Comparison of ENCODE assay signal across 15 mouse cellular contexts in genomic region chr5:127885566-127886505, GRCm38 (mm10).
DNase-seq lines count a peak whose midpoint lies in the region; ATAC-seq lines count a peak whose summit lies in the region.
"Had no signal": no experiment of that assay in that cellular context is flagged by ENCODE, and none has a peak within 500 bp of the region (broad histone marks: within the 10 kb centered on the region; RNA-seq: fewer than 3 reads in every experiment).

No protein-coding gene starts in this region.

- H3K4me1 ChIP-seq in embryonic facial prominence, embryonic 14.5 days (ENCODE audit: control insufficient read depth, insufficient read depth, low read length) = no peaks in the 10 kb centered on the region
- no peaks in the 10 kb centered on the region for H3K4me1 ChIP-seq in hindbrain, embryonic 16.5 days (ENCODE audit: control insufficient read depth, insufficient read depth, low read depth, low read length)
- H3K4me1 ChIP-seq in midbrain, embryonic 15.5 days = no peaks in the 10 kb centered on the region
- H3K4me1 ChIP-seq: embryonic facial prominence, embryonic 15.5 days; heart, embryonic 15.5 days; limb, embryonic 10.5 days had no signal

- 0 out of 2 replicates have a peak, but pooled peaks cover 7% of the 10 kb centered on the region for H3K9me3 ChIP-seq in embryonic facial prominence, embryonic 14.5 days (ENCODE audit: control insufficient read depth, low read length)
- H3K9me3 ChIP-seq in hindbrain, embryonic 16.5 days (ENCODE audit: control insufficient read depth, low read length) = peaks cover 3% of the 10 kb centered on the region; the same call in 1 of the 2 replicates
- H3K9me3 ChIP-seq in midbrain, embryonic 15.5 days = no peaks in the 10 kb centered on the region
- H3K9me3 ChIP-seq: heart, embryonic 15.5 days; limb, embryonic 10.5 days had no signal

- 68% methylated on average over 18 of the region's 18 CpGs for WGBS in embryonic facial prominence, embryonic 14.5 days
- 50% methylated on average over 18 of the region's 18 CpGs for WGBS in hindbrain, embryonic 16.5 days
- WGBS in midbrain, embryonic 15.5 days = 28% methylated on average over 18 of the region's 18 CpGs

- H3K4me3 ChIP-seq in embryonic facial prominence, embryonic 14.5 days (ENCODE audit: low read depth, low read length) = no peak overlapping the region
- H3K4me3 ChIP-seq in hindbrain, embryonic 16.5 days (ENCODE audit: low read length) = no peak overlapping the region
- no peak overlapping the region for H3K4me3 ChIP-seq in midbrain, embryonic 15.5 days
- H3K4me3 ChIP-seq: embryonic facial prominence, embryonic 15.5 days; heart, embryonic 15.5 days; limb, embryonic 10.5 days had no signal

- H3K27ac ChIP-seq in embryonic facial prominence, embryonic 14.5 days (replicated peaks; ENCODE audit: low read depth, low read length) = no peak overlapping the region
- no peak overlapping the region for H3K27ac ChIP-seq in hindbrain, embryonic 16.5 days (ENCODE audit: low read depth, low read length)
- peak overlapping the region; percentile 7; the same call in 1 of the 2 replicates for H3K27ac ChIP-seq in midbrain, embryonic 15.5 days
- H3K27ac ChIP-seq: embryonic facial prominence, embryonic 15.5 days; heart, embryonic 15.5 days; limb, embryonic 10.5 days; liver, embryonic 14.5 days had no signal

- no peak for ATAC-seq in embryonic facial prominence, embryonic 14.5 days (ENCODE audit: low read depth)
- ATAC-seq in hindbrain, embryonic 16.5 days = no peak
- peak; percentile 72 for ATAC-seq in midbrain, embryonic 15.5 days (replicated peaks)

- peak; percentile 3 to 10 for DNase-seq in layer of hippocampus, adult 18-20 months (ENCODE audit: low spot score in 2 of 2)
- DNase-seq in layer of hippocampus, adult 11-12 months (ENCODE audit: low spot score) = no peak
- peak; percentile 39 for DNase-seq in embryonic facial prominence, embryonic 14.5 days (ENCODE audit: low spot score)
- no peak for DNase-seq in spleen, postnatal 10 days (ENCODE audit: low spot score in 2 of 2)
- no peak for DNase-seq in yolk sac, embryonic 10.5 days (ENCODE audit: low spot score)
- DNase-seq: cerebellum, adult 8-10 months; lung, postnatal 36 days; right cerebral cortex, adult 18-20 months; thymus, postnatal 25 days had no signal

- H3K36me3 ChIP-seq in embryonic facial prominence, embryonic 14.5 days (ENCODE audit: control insufficient read depth, insufficient read depth, low read length) = no peaks in the 10 kb centered on the region
- no peaks in the 10 kb centered on the region for H3K36me3 ChIP-seq in hindbrain, embryonic 16.5 days (ENCODE audit: control insufficient read depth, insufficient read depth, low read length)
- no peaks in the 10 kb centered on the region for H3K36me3 ChIP-seq in midbrain, embryonic 15.5 days (replicated peaks)
- H3K36me3 ChIP-seq: embryonic facial prominence, embryonic 15.5 days; heart, embryonic 15.5 days; limb, embryonic 10.5 days had no signal

- no peaks in the 10 kb centered on the region for H3K27me3 ChIP-seq in embryonic facial prominence, embryonic 14.5 days (replicated peaks; ENCODE audit: control insufficient read depth, insufficient read depth, low read length)
- no peaks in the 10 kb centered on the region for H3K27me3 ChIP-seq in hindbrain, embryonic 16.5 days (replicated peaks; ENCODE audit: control insufficient read depth, insufficient read depth, low read length)
- H3K27me3 ChIP-seq in midbrain, embryonic 15.5 days (replicated peaks) = no peaks in the 10 kb centered on the region
- H3K27me3 ChIP-seq: embryonic facial prominence, embryonic 15.5 days; heart, embryonic 15.5 days had no signal

- H3K4me2 ChIP-seq in embryonic facial prominence, embryonic 14.5 days (ENCODE audit: low read depth, low read length) = no peak overlapping the region
- 0 out of 2 replicates have a peak overlapping the region, but pooled peaks have one; percentile 10 for H3K4me2 ChIP-seq in hindbrain, embryonic 16.5 days (ENCODE audit: low read length)
- H3K4me2 ChIP-seq in midbrain, embryonic 15.5 days = no peak overlapping the region
- H3K4me2 ChIP-seq: embryonic facial prominence, embryonic 15.5 days; heart, embryonic 15.5 days had no signal

- no peak overlapping the region for H3K9ac ChIP-seq in embryonic facial prominence, embryonic 14.5 days (ENCODE audit: low read depth, low read length)
- H3K9ac ChIP-seq in hindbrain, embryonic 16.5 days (ENCODE audit: low read depth, low read length) = no peak overlapping the region
- no peak overlapping the region for H3K9ac ChIP-seq in midbrain, embryonic 15.5 days
- H3K9ac ChIP-seq: embryonic facial prominence, embryonic 15.5 days; heart, embryonic 15.5 days; liver, embryonic 14.5 days had no signal

Comparison
In these comparisons a context has a peak if more than half of its experiments do, and no peak if none do; other contexts are left out.
1. DNase-seq: peak in layer of hippocampus, adult 18-20 months (2 of 2) and embryonic facial prominence, embryonic 14.5 days (single experiment); none in layer of hippocampus, adult 11-12 months (single experiment), spleen, postnatal 10 days (0 of 2) and yolk sac, embryonic 10.5 days (single experiment).